In the genomic region with DNA sequence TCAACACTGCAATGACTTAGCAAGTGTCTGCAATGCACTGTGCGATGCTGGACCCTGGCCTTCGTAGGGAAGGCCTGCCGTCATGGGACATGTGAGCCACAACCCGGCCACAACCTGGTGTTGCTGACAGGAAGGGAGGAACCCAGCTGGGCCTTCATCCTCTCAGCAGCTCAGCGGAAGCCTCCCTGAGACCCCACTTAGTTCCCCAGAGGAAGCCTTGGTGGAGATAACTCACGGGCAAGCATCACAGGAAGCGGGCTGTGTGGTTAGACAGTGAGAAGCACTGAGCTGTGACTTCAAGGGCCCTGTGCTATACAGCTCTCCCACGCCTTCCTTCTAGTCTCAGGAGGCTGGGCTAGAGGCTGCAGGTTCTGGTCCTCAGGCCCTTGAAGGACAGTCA, we compare ENCODE assay signal across 10 mouse cellular contexts. TPM values are rescaled to one million over a fixed set of nuclear protein-coding genes. Genes with fewer than 3 reads are reported as not detected.
DNase-seq lines count a peak whose midpoint lies in the region; ATAC-seq and TF ChIP-seq lines count a peak whose summit lies in the region.
"Had no signal": no experiment of that assay in that cellular context is flagged by ENCODE, and none has a peak within 500 bp of the region (broad histone marks: within the 10 kb centered on the region; RNA-seq: fewer than 3 reads in every experiment).

No protein-coding gene starts in this region.

- H3ac ChIP-seq in C2C12 (ENCODE audit: control insufficient read depth, insufficient read length, low read depth): no peak overlapping the region

- peak; percentile 94 for DNase-seq in MEL-GATA-1-ER (ENCODE audit: extremely low read depth, low read depth)
- DNase-seq in lung, postnatal 36 days: peak; percentile 65
- DNase-seq in spleen, postnatal 10 days (ENCODE audit: low spot score in 2 of 2): peak; percentile 28 to 75
- no peak for DNase-seq in embryonic facial prominence, embryonic 10.5 days (ENCODE audit: low spot score)
- DNase-seq in gastrocnemius, postnatal 10 days: no peak
- DNase-seq: cerebellum, adult 11 months; kidney, adult 9 months had no signal

- H3K4me1 ChIP-seq in embryonic facial prominence, embryonic 10.5 days: peaks cover 28% of the 10 kb centered on the region

- H3K27ac ChIP-seq in embryonic facial prominence, embryonic 10.5 days (replicated peaks): no peak overlapping the region
- H3K27ac ChIP-seq: limb, embryonic 13.5 days had no signal

- H3K79me2 ChIP-seq in C2C12 (ENCODE audit: control insufficient read depth, insufficient read depth): no peaks in the 10 kb centered on the region

- ATAC-seq in cerebellum, adult (ENCODE audit: insufficient number of reproducible peaks, low FRiP score, low TSS enrichment): no peak

- no peaks in the 10 kb centered on the region for H3K27me3 ChIP-seq in C2C12 (ENCODE audit: control insufficient read depth, insufficient read depth, insufficient read length)
- peaks cover 25% of the 10 kb centered on the region for H3K27me3 ChIP-seq in embryonic facial prominence, embryonic 10.5 days (replicated peaks; ENCODE audit: low read depth, poor library complexity, severe bottlenecking)

- no peak overlapping the region for H3K4me3 ChIP-seq in C2C12 (ENCODE audit: insufficient read depth, poor library complexity, severe bottlenecking)
- H3K4me3 ChIP-seq in embryonic facial prominence, embryonic 10.5 days: no peak overlapping the region
- H3K4me3 ChIP-seq: limb, embryonic 13.5 days had no signal

- no peaks in the 10 kb centered on the region for H3K36me3 ChIP-seq in C2C12 (ENCODE audit: control insufficient read depth, insufficient read depth)
- no peaks in the 10 kb centered on the region for H3K36me3 ChIP-seq in embryonic facial prominence, embryonic 10.5 days (replicated peaks)
- H3K36me3 ChIP-seq: limb, embryonic 13.5 days had no signal

- TF ChIP-seq CTCF in C2C12 (IDR thresholded peaks at IDR 0.05; ENCODE audit: control insufficient read depth, insufficient read depth, insufficient read length): no peak

- no peaks in the 10 kb centered on the region for H3K79me3 ChIP-seq in C2C12 (ENCODE audit: low read depth)

- WGBS in embryonic facial prominence, embryonic 10.5 days: 58% methylated on average over 8 of the region's 8 CpGs

- no peaks in the 10 kb centered on the region for H3K9me3 ChIP-seq in embryonic facial prominence, embryonic 10.5 days
- H3K9me3 ChIP-seq: limb, embryonic 13.5 days had no signal

TF ChIP-seq in C2C12, 6 proteins besides CTCF, POLR2A, EP300 and RAD21:
- TF ChIP-seq FOSL1 (IDR thresholded peaks at IDR 0.05; ENCODE audit: insufficient read depth, low read length, poor library complexity, severe bottlenecking) (no peak), MAX (IDR thresholded peaks at IDR 0.05) (no peak), MYOD1 (IDR thresholded peaks at IDR 0.05; ENCODE audit: control insufficient read depth, insufficient read length, low read depth) (peak; percentile 30), USF1 (IDR thresholded peaks at IDR 0.05; ENCODE audit: low read depth) (no peak)

RNA-seq across cellular contexts. Expression of a gene that starts 18.5 kb away (rescaled TPM):
- 32.1 TPM for polyA plus RNA-seq in C2C12 (2012; fragmentation: generic; extraction: Trizol)
- 1.7 and 2.2 TPM in 2 replicates for polyA plus RNA-seq in embryonic facial prominence, embryonic 10.5 days (2016; fragmentation: Nextera tagmentation; extraction: Ambion mirVana)
- 1 to 10 TPM in 1 of 2 experiments, not detected in 1; 1.2 TPM for total RNA-seq in gastrocnemius, postnatal 10 days (2021)

RNA-seq across cellular contexts. Expression of a gene that starts 22.9 kb away (rescaled TPM):
- 0.29 TPM for polyA plus RNA-seq in C2C12 (2012; fragmentation: generic; extraction: Trizol)
- 0.05 and 0.16 TPM in 2 replicates for polyA plus RNA-seq in embryonic facial prominence, embryonic 10.5 days (2016; fragmentation: Nextera tagmentation; extraction: Ambion mirVana)
- 1 to 10 TPM in 1 of 2 experiments, under 1 TPM in 1; 0.23 to 1.6 TPM for total RNA-seq in gastrocnemius, postnatal 10 days (2021)

RNA-seq across cellular contexts. Expression of a gene that starts 36.9 kb away (rescaled TPM):
- not detected for polyA plus RNA-seq in C2C12 (2012; fragmentation: generic; extraction: Trizol)
- polyA plus RNA-seq in embryonic facial prominence, embryonic 10.5 days (2016; fragmentation: Nextera tagmentation; extraction: Ambion mirVana): 2.1 and 4.0 TPM in 2 replicates
- total RNA-seq in gastrocnemius, postnatal 10 days (2021): 1 to 10 TPM in 1 of 2 experiments, under 1 TPM in 1; 0.59 to 2.0 TPM

RNA-seq across cellular contexts. Expression of a gene that starts 55.3 kb away (rescaled TPM):
- 11.9 TPM for polyA plus RNA-seq in C2C12 (2012; fragmentation: generic; extraction: Trizol)
- 9.0 and 10.2 TPM in 2 replicates for polyA plus RNA-seq in embryonic facial prominence, embryonic 10.5 days (2016; fragmentation: Nextera tagmentation; extraction: Ambion mirVana)
- 1 to 10 TPM; 1.7 to 2.4 TPM for total RNA-seq in gastrocnemius, postnatal 10 days (2021)

Comparison
In these comparisons a context has a peak if more than half of its experiments do, and no peak if none do; other contexts are left out.
1. DNase-seq: peak in MEL-GATA-1-ER (single experiment), lung, postnatal 36 days (single experiment) and spleen, postnatal 10 days (2 of 2); none in embryonic facial prominence, embryonic 10.5 days (single experiment) and gastrocnemius, postnatal 10 days (single experiment).
2. RNA of a gene that starts 18.5 kb away (polyA plus RNA-seq): 32.1 TPM in C2C12 (single experiment); 1.7 to 2.2 TPM in embryonic facial prominence, embryonic 10.5 days; every median in the first group is over 10 times any median in the second.